Mouse (Mus musculus) spleen, postnatal 10 days (tissue): ENCODE data around the gene Washc4.

ENCODE experiments used
- DNase-seq, 2 experiments: peaks; one replicate each; pipeline ENCODE4 v3.0.0; 2021 to 2022; ENCODE audit warnings: low spot score in 2 of 2

Gene Washc4

GRCm38 (mm10) chr10:83600650-83601049 is 57.1 kb downstream of the Washc4 start:
- DNase-seq: no peak

DNA sequence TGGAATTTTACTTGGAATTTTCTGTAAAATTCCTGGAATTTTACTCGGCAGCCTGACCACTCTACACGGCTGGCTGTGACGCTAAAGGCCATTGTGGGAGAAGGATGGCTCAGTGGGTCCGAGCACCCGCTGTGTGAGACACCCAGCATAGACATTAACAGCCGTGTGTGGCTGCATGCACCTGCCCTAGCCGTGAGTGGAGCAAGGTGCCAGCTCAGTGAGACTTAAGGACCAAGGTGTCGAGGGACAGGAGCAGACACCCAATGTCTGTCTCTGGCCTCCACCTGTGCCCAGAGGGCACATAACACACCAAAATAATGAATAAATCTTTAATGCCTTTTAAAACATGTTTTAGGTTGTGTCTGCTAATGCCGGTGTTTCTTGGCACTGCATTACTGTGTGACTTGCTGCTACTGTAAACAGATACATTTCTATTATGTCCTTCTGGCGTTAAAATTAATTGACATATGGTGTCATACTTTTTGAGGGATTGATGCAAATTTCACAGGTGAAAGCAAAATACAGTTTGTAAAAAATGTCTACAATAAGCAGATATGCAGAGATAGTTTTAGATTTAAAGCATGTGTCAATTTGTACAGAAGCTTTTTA is 60.5 kb downstream of the Washc4 start:
- DNase-seq: peak in 1 of 2 experiments; percentile 7

GRCm38 (mm10) chr10:83605637-83606183 is 62.2 kb downstream of the Washc4 start:
- peak in 1 of 2 experiments; percentile 2 for DNase-seq

- peak in 1 of 2 experiments; percentile 2 for DNase-seq
Measured at GRCm38 (mm10) chr10:83607111-83607510, 63.6 kb downstream of the Washc4 start.

GRCm38 (mm10) chr10:83608596-83608995 is 65.0 kb downstream of the Washc4 start:
- peak in 1 of 2 experiments; percentile 7 for DNase-seq

- DNase-seq: no peak
Measured at GRCm38 (mm10) chr10:83610518-83610917, 67.0 kb downstream of the Washc4 start.

GRCm38 (mm10) chr10:83611863-83612262 is 68.3 kb downstream of the Washc4 start:
- no peak for DNase-seq

- no peak for DNase-seq
Measured at GRCm38 (mm10) chr10:83612648-83613215, 69.2 kb downstream of the Washc4 start.

DNA sequence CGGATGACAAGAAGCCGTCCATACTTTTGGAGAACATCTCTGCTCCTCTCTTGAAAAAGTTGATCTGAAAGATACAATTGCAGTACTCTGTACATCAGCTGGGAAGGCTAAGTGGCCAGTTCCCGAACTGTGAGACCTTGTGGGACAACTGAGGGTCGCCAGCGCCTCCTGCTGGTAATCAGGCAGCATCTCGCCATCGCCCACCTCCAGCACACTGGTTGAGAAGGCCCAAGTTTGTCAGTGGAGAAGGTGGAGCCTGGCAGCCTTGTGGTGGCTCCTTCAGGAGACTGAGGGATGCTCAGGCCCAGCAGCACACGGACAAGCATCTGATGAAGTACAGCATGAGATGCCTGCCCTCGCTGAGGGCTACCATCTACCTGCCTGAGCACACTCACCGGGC is 73.8 kb downstream of the Washc4 start:
- peak; percentile 24 to 58 for DNase-seq

- DNase-seq: no peak
Measured at GRCm38 (mm10) chr10:83618819-83619440, 75.4 kb downstream of the Washc4 start.

DNA sequence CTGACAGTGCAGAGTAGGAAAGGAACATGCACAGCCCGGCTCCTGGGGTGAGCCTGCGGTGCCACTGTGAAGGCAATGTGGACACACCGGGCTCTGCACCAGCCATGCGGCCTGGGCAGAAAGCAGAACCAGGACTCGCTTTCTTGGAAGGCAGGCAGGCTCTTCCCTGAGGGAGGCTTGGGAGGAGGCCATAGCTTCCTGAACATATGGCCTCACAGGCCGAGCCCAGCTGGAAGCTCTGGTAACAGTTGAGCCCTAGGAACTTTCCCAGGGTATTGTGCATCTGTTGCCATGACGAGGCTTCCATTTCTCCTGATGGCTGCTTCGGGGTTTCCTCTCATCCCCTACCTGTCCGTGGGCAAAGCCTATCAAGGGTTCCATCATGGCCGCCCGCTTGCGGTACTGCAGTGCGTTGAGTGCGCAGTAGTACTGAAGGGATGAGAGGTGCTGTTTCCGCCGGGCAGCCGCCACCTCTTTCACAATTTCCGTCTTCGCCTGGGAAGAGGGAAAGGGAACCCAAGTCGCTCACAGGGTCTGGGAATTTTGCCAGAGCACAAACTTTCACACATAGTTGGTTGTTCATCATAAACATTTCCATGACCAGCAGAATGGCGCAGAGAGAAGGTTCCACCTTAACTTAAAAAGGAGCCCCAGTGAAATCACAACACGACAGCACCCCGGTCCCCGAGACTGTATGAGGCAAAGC is 77.0 kb downstream of the Washc4 start:
- DNase-seq: no peak

DNA sequence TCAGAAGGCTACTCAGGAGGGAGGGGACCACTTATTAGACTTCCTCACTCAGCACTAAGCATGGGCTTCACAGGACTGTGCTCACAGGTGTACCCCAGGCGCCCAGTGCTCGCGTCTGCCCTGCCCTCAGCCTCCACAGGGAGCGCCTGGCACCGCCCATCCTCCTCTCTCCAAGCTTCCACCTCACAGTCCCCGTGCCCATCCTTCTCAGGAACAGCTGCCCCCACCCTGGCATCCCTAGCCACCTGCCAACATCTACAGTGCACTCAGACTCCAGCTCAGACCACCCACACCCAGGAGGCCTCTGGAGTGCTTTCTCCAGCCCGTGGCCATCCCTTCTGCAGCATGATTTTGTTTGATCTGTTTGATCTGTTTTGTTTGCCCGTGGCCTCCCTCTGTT is 80.5 kb downstream of the Washc4 start:
- no peak for DNase-seq

DNA sequence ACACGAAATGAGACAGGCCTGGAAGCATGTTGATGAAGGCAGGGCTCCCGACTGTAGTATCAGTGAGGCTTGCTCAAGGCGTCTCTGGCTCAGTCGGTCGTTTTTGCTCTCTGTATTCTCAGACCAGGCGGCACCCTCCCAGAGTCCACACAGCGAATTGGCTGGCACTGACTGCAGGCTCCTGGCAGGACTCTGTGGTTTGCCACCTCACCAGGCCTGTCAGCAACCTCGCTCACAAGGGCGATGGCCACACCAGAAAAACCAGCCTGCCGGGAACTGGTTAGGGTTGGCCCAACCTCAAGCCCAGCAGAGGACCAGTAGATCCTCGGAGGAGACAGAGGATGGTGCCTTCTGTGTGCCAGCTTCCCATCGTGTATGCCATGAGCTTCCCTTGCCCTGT is 81.3 kb downstream of the Washc4 start:
- no peak for DNase-seq

DNA sequence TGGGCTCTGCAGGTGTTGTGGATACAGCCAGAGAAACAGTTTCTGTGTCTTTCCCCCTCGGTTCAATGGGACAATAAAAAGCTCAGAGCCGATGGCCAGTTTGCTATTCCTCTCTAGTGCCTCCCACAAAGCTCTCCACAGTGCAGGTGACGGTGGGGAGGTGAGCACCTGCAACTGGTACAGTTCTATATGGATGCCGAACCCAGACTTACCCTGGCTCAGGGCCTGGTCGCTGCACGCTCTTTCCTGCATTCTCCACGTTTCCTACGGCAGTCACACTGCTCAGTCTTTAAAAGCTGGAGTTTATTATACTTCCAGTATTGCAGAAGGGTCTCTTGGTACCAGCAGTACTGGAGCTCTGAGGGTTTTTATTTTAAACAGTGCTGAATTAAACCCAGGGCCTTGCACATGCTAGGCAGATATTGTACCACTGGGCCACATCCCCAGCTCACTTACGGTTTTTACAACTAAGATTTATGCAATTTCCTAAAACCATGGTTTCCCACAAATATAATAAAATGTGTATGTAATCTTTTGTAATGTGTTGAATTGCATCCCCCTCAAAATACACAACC is 83.6 kb downstream of the Washc4 start:
- no peak for DNase-seq

- no peak for DNase-seq
Measured at GRCm38 (mm10) chr10:83628241-83628640, 84.7 kb downstream of the Washc4 start.

DNA sequence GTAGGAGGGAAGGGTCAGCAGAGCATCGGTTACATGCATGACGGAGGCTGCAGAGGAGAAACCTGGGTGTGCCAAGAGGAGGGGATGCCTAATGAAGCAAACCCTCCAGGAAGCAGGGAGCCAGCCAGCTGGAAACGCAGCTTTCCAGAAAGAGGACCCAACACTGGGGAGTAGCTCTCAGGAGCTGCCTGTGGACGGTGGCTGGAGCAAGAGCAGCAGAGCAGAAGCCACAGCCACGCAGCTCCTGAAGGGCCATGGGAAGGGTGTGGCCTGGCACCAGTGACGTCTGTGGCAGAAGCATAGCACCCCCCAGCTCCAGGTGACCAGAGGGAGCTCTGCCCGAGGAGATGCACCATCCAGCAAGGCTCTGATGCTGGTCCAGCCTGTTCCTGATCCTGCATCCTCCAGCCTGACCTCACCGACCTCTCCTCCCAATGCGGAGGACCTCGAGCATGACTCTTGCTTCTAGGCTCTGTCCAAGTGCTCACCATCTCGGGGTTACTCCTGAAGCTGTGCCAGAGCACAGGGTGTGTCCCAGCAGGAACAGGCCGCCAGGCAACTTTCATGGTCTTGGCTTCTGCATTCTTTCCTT is 85.7 kb downstream of the Washc4 start:
- DNase-seq: no peak

- no peak for DNase-seq
Measured at GRCm38 (mm10) chr10:83629878-83630277, 86.3 kb downstream of the Washc4 start.

DNA sequence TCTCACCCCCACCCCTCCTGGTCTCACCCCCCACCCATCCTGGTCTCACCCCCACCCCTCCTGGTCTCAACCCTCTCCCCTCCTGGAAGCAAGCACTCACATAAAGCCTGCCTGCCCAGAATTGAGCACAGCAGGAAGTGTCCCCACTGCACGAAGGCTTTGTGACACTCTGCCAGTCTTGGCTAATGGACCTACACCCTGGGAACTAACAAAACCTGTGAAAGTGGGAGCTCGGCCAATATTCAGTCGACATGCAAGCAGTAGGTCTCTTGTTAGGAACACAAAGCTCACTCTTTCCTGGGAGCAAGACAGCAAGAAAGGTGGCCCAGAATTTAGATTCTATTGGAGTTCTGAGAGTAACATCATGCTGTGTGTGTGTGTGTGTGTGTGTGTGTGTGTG is 87.3 kb downstream of the Washc4 start:
- DNase-seq: no peak

DNA sequence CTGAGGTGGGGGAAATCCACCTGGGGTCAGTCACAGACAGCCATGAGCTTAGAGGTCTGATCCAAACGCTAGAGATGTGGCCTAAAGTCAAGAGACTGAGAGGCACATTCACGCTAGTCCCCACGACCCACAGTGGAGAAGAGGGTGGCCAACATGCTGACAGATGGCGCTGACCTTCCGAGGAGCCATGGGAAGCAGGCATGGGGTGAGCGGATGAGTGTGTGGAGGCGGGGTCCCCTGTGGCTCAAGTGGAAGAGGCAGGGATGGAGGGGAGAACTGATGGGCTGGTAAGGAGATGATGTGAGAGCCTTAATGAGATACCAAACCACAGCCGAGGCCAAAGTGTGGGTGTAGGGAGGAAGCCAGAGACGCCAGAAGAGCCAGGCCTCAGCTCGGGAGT is 88.2 kb downstream of the Washc4 start:
- no peak for DNase-seq

DNA sequence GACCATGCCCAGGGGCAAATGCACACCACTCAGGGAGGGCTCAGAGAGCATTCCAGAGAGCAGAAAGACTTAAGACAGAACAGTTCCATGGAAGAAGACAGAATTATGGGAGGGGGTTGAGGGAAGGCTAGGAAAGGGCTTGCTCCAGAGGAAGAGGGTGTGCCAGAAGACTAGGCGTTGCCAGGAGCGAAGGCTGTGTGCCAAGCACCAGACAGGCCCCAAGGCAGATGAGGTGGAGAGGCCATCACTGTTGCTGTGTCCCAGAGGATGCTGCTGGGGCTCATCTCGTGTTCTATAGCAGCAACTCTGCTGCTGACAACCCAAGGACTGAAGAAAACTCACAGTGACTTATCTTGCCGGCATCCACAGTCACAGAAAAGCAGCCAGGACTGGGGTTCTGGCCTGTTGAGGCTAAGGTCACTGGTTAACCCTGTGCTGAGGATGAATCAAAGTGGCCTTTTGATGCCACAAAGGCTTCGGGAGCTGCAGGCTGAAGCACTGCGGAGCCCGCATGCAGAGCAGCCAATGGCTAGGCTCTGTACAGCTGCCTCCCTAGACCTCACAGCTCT is 89.3 kb downstream of the Washc4 start:
- DNase-seq: no peak

GRCm38 (mm10) chr10:83634461-83634860 is 90.9 kb downstream of the Washc4 start:
- peak in 1 of 2 experiments; percentile 37 for DNase-seq
